Mouse (Mus musculus): ENCODE data around the gene Qrich1.

Gene Qrich1

GRCm38 (mm10) chr9:108566815-108567776 lies 50.5 kb downstream of the Qrich1 start, which contains the start of gene Ndufaf3:
Gene Ndufaf3 (minus strand): TSS chr9:108567434.
- ChIA-PET POLR2A (interaction anchor here (0.5 to 9.0 kb wide), 74 partner anchors 7 to 565 kb away, joined by 3 to 184 read pairs (median 5); partner anchors contain the start of genes Wdr6 (in 4 of the 4), Qrich1 (in 3 of the 4), Arih2 (in 2 of the 4) and Gpx1 (in 2 of the 4)), CTCF (interaction anchor here in 2 of 4 experiments (0.6 to 2.3 kb wide), 9 partner anchors 9 to 77 kb away, joined by 3 to 16 read pairs (median 3); partner anchors contain the start of genes Qrich1 (in 1 of the 2), Usp19 (in 1 of the 2) and Wdr6 (in 1 of the 2))

GRCm38 (mm10) chr9:108567931-108568419 lies 51.4 kb downstream of the Qrich1 start:
- ChIA-PET POLR2A (interaction anchor here (0.6 to 9.0 kb wide), 68 partner anchors 8 to 566 kb away, joined by 3 to 184 read pairs (median 5); partner anchors contain the start of genes Wdr6 (in 4 of the 4), Arih2 (in 3 of the 4), Impdh2 (in 3 of the 4) and Qrich1 (in 3 of the 4)), CTCF (interaction anchor here in 2 of 4 experiments (0.6 to 2.3 kb wide), 8 partner anchors 8 to 390 kb away, joined by 3 to 16 read pairs (median 4); partner anchors contain the start of genes Usp19 (in 1 of the 2) and Wdr6 (in 1 of the 2))

GRCm38 (mm10) chr9:108568511-108568921 lies 51.9 kb downstream of the Qrich1 start:
- ChIA-PET CTCF (interaction anchor here in 3 of 4 experiments (0.6 kb wide), 4 partner anchors 24 to 1010 kb away, joined by 3 to 5 read pairs (median 4); no protein-coding TSS in a partner anchor), POLR2A (interaction anchor here (0.7 to 9.0 kb wide), 40 partner anchors 8 to 566 kb away, joined by 3 to 184 read pairs (median 6); partner anchors contain the start of genes Wdr6 (in 4 of the 4), Impdh2 (in 3 of the 4), Arih2 (in 2 of the 4) and Pfkfb4 (in 2 of the 4))

GRCm38 (mm10) chr9:108569381-108570206 lies 53.0 kb downstream of the Qrich1 start, which contains the start of gene Dalrd3:
Gene Dalrd3 (plus strand): TSS chr9:108569886.
- ChIA-PET CTCF (interaction anchor here in 3 of 4 experiments (0.6 to 2.0 kb wide), 19 partner anchors 9 to 608 kb away, joined by 3 to 17 read pairs (median 4); partner anchors contain the start of genes Wdr6 (in 2 of the 3) and Impdh2 (in 1 of the 3)), POLR2A (interaction anchor here (0.5 to 9.0 kb wide), 42 partner anchors 8 to 1306 kb away, joined by 3 to 184 read pairs (median 4); partner anchors contain the start of genes Impdh2 (in 3 of the 4), Qrich1 (in 3 of the 4), Usp19 (in 3 of the 4) and Wdr6 (in 3 of the 4))

GRCm38 (mm10) chr9:108570207-108570896 lies 53.7 kb downstream of the Qrich1 start:
- ChIA-PET POLR2A (interaction anchor here in 3 of 4 experiments (0.6 to 9.0 kb wide), 35 partner anchors 8 to 1305 kb away, joined by 3 to 184 read pairs (median 5); partner anchors contain the start of genes Impdh2 (in 3 of the 3), Qrich1 (in 3 of the 3), Usp19 (in 3 of the 3) and Wdr6 (in 3 of the 3)), CTCF (interaction anchor here in 2 of 4 experiments (1.0 to 2.0 kb wide), 10 partner anchors 8 to 283 kb away, joined by 3 to 17 read pairs (median 4); partner anchors contain the start of genes Wdr6 (in 2 of the 2) and Impdh2 (in 1 of the 2))

- ChIA-PET CTCF (no interaction called here), POLR2A (interaction anchor here in 3 of 4 experiments (0.8 to 9.0 kb wide), 12 partner anchors 8 to 81 kb away, joined by 3 to 184 read pairs (median 12); partner anchors contain the start of genes Impdh2 (in 3 of the 3), P4htm (in 1 of the 3) and Wdr6 (in 1 of the 3))
Observed at GRCm38 (mm10) chr9:108571401-108571973, 54.9 kb downstream of the Qrich1 start.

- POLR2A ChIA-PET: interaction anchor here (0.8 to 5.6 kb wide), 13 partner anchors 9 to 80 kb away, joined by 3 to 44 read pairs (median 6); partner anchors contain the start of genes Impdh2 (in 2 of the 4) and P4htm (in 1 of the 4)
- CTCF ChIA-PET: interaction anchor here in 1 of 4 experiments (0.6 kb wide), 1 partner anchor 11 kb away, joined by 3 read pairs; no protein-coding TSS in a partner anchor
Observed at GRCm38 (mm10) chr9:108572321-108572720, 55.7 kb downstream of the Qrich1 start.

- ChIA-PET POLR2A (interaction anchor here (0.5 to 5.6 kb wide), 58 partner anchors 9 to 1489 kb away, joined by 3 to 44 read pairs (median 4); partner anchors contain the start of genes Arih2 (in 3 of the 4), Impdh2 (in 3 of the 4), P4htm (in 2 of the 4) and Qrich1 (in 2 of the 4)), CTCF (interaction anchor here (0.5 to 2.8 kb wide), 45 partner anchors 10 to 486 kb away, joined by 3 to 21 read pairs (median 4); partner anchors contain the start of genes Impdh2 (in 2 of the 4), Arih2 (in 1 of the 4), P4htm (in 1 of the 4) and Qrich1 (in 1 of the 4))
Observed at GRCm38 (mm10) chr9:108573774-108574690, 57.4 kb downstream of the Qrich1 start.

- POLR2A ChIA-PET: interaction anchor here in 3 of 4 experiments (0.6 to 5.6 kb wide), 15 partner anchors 8 to 234 kb away, joined by 3 to 44 read pairs (median 6); partner anchors contain the start of genes Impdh2 (in 2 of the 3), Ndufaf3 (in 1 of the 3) and Usp19 (in 1 of the 3)
- CTCF ChIA-PET: interaction anchor here in 2 of 4 experiments (1.0 to 2.8 kb wide), 5 partner anchors 14 to 178 kb away, joined by 3 to 21 read pairs (median 3); partner anchors contain the start of gene Impdh2 (in 1 of the 2)
Observed at GRCm38 (mm10) chr9:108574921-108575320, 58.3 kb downstream of the Qrich1 start.

- POLR2A ChIA-PET: interaction anchor here in 3 of 4 experiments (0.6 to 9.0 kb wide), 23 partner anchors 8 to 257 kb away, joined by 3 to 184 read pairs (median 4); partner anchors contain the start of genes Impdh2 (in 3 of the 3), Dalrd3 (in 2 of the 3), Ndufaf3 (in 2 of the 3) and Usp19 (in 1 of the 3)
Observed at GRCm38 (mm10) chr9:108575321-108576297, 59.0 kb downstream of the Qrich1 start.

GRCm38 (mm10) chr9:108577025-108577424 lies 60.4 kb downstream of the Qrich1 start:
- POLR2A ChIA-PET: interaction anchor here (0.7 to 9.0 kb wide), 23 partner anchors 9 to 248 kb away, joined by 3 to 184 read pairs (median 13); partner anchors contain the start of genes Ndufaf3 (in 3 of the 4), Dalrd3 (in 2 of the 4), Impdh2 (in 2 of the 4) and Qrich1 (in 2 of the 4)
- CTCF ChIA-PET: interaction anchor here in 1 of 4 experiments (1.2 to 2.5 kb wide), 2 partner anchors 10 to 12 kb away, joined by 3 to 16 read pairs; partner anchors contain the start of gene Ndufaf3

More at GRCm38 (mm10) chr9:108575321-108576297, 59.0 kb downstream of the Qrich1 start:
- CTCF ChIA-PET: interaction anchor here in 2 of 4 experiments (1.0 to 2.8 kb wide), 5 partner anchors 8 to 178 kb away, joined by 3 to 21 read pairs (median 5); partner anchors contain the start of genes Impdh2 (in 1 of the 2) and Ndufaf3 (in 1 of the 2)

- ChIA-PET CTCF (interaction anchor here in 3 of 4 experiments (0.6 to 2.5 kb wide), 18 partner anchors 8 to 479 kb away, joined by 3 to 17 read pairs (median 4); partner anchors contain the start of genes Dalrd3 (in 2 of the 3), Impdh2 (in 1 of the 3), Ndufaf3 (in 1 of the 3) and Usp19 (in 1 of the 3)), POLR2A (interaction anchor here (0.6 to 9.0 kb wide), 95 partner anchors 8 to 1296 kb away, joined by 3 to 184 read pairs (median 5); partner anchors contain the start of genes Ndufaf3 (in 4 of the 4), Dalrd3 (in 3 of the 4), Impdh2 (in 3 of the 4) and Qrich1 (in 3 of the 4))
Observed at GRCm38 (mm10) chr9:108577934-108578544, 61.4 kb downstream of the Qrich1 start.
